Mouse (Mus musculus) G1E (cell line): Measurements from ENCODE around the gene Zfp992. TPM values are rescaled to one million over a fixed set of nuclear protein-coding genes. Genes with fewer than 3 reads are reported as not detected.
"Not testable (repeated sequence)": the region's sequence is repeated elsewhere in the genome, so short reads cannot be mapped to it uniquely, and the experiment has no call there.

ENCODE experiments used
- ATAC-seq: 2 replicates; pipeline ENCODE4 v1.8.0; 2016; ENCODE audit warnings: mild to moderate bottlenecking; ENCODE audit not compliant: insufficient number of reproducible peaks, poor library complexity, low FRiP score, severe bottlenecking; ENCODE audit errors: extremely low read depth
- DNase-seq: peaks from one replicate; pipeline ENCODE4 v3.0.0; 2012; ENCODE audit warnings: low spot score
- H3K27me3 ChIP-seq: 2 replicates; pipeline ENCODE4 v1.6.1; 2012; ENCODE audit warnings: mild to moderate bottlenecking, low read length, inconsistent platforms; ENCODE audit not compliant: insufficient read depth
- H3K36me3 ChIP-seq: replicated peaks from 2 replicates; pipeline ENCODE3; 2012; ENCODE audit warnings: mild to moderate bottlenecking, inconsistent platforms
- H3K4me1 ChIP-seq: 2 replicates; pipeline ENCODE4 v1.6.1; 2012; ENCODE audit warnings: low read depth, low read length, inconsistent platforms, mixed read lengths; ENCODE audit not compliant: insufficient read depth
- H3K4me3 ChIP-seq: 2 replicates; pipeline ENCODE4 v1.5.1; 2012; ENCODE audit warnings: low read depth, mild to moderate bottlenecking, inconsistent platforms, low read length, moderate library complexity, mixed read lengths
- H3K9me3 ChIP-seq: replicated peaks from 2 replicates; pipeline ENCODE4 v1.6.1; 2012; ENCODE audit warnings: inconsistent platforms
- CTCF ChIP-seq: IDR thresholded peaks from 2 replicates; pipeline ENCODE4 v1.5.1; 2012; ENCODE audit warnings: low read depth, low read length, inconsistent platforms, mixed read lengths
- GATA1 ChIP-seq: IDR thresholded peaks from 2 replicates; pipeline ENCODE4 v1.6.1; 2012; ENCODE audit warnings: borderline replicate concordance, low read length, inconsistent platforms, mixed read lengths
- GATA2 ChIP-seq: IDR thresholded peaks from 2 replicates; pipeline ENCODE4 v1.6.1; 2012; ENCODE audit warnings: low read depth, low read length, inconsistent platforms, borderline replicate concordance
- POLR2AphosphoS5 ChIP-seq: IDR thresholded peaks from 2 replicates; pipeline ENCODE4 v1.6.1; 2012; ENCODE audit warnings: low read depth, low read length, inconsistent platforms; ENCODE audit not compliant: insufficient replicate concordance
- TAL1 ChIP-seq: conservative IDR thresholded peaks from 2 replicates; pipeline ENCODE4 v1.6.1; 2012; ENCODE audit warnings: low read depth, low read length, inconsistent platforms, mixed read lengths
- polyA plus RNA-seq: library from polyadenylated mRNA; stranded (reverse); fragments of >175 nt; gene quantifications from 2 replicates; pipeline ENCODE4 v1.2.3, GENCODE M21; 2012
- total RNA-seq, 2 experiments: library from RNA; stranded (forward) in 1 of 2; stranded (reverse) in 1 of 2; fragments of 200-1000 nt in 1 of 2; fragments of >200 nt in 1 of 2; fragmentation: Nextera tagmentation in 1 of 2; gene quantifications; 2 replicates each; pipeline ENCODE4 v1.2.3; 2014 to 2017

Zfp992 gene
- total and polyA plus RNA-seq, 3 experiments = 0.53 to 11.9 (median 5.3) TPM

- H3K36me3 ChIP-seq, DNase-seq, H3K27me3 ChIP-seq, H3K4me1 ChIP-seq, H3K4me3 ChIP-seq, H3K9me3 ChIP-seq, ATAC-seq: not testable (repeated sequence)
Measured at GRCm38 (mm10) chr4:146509029-146509428, 60.2 kb downstream of the Zfp992 start.

GRCm38 (mm10) chr4:146511871-146512270 is 63.0 kb downstream of the Zfp992 start:
- not testable (repeated sequence) for H3K4me3 ChIP-seq

GRCm38 (mm10) chr4:146516474-146516873 is 67.7 kb downstream of the Zfp992 start:
- TF ChIP-seq GATA2 (no peak), GATA1 (no peak), POLR2AphosphoS5 (no peak), TAL1 (no peak), CTCF (no peak)
- no peaks in the 10 kb centered on the region for H3K27me3 ChIP-seq
- H3K4me1 ChIP-seq = no peaks in the 10 kb centered on the region
- ATAC-seq = no peak
- H3K36me3 ChIP-seq = no peaks in the 10 kb centered on the region
- no peak overlapping the region for H3K4me3 ChIP-seq
- no peak for DNase-seq
- peaks cover 17% of the 10 kb centered on the region for H3K9me3 ChIP-seq

More at GRCm38 (mm10) chr4:146511871-146512270, 63.0 kb downstream of the Zfp992 start:
- H3K36me3 ChIP-seq, ATAC-seq, H3K9me3 ChIP-seq, DNase-seq, H3K4me1 ChIP-seq, H3K27me3 ChIP-seq: not testable (repeated sequence)

- ATAC-seq, DNase-seq, H3K27me3 ChIP-seq, H3K36me3 ChIP-seq, H3K4me3 ChIP-seq, H3K4me1 ChIP-seq: not testable (repeated sequence)
- peaks cover 18% of the 10 kb centered on the region for H3K9me3 ChIP-seq
Measured at GRCm38 (mm10) chr4:146517150-146517549, 68.3 kb downstream of the Zfp992 start.

Other genes starting within 250 kb of the Zfp992 start
- 1.5 TPM in 1 of 2 replicates, not detected in the other for gene Zfp981, start 53.0 kb downstream of the Zfp992 start, total RNA-seq (2014; fragmentation: Nextera tagmentation)
- 0.23 and 0.33 TPM in 2 replicates for gene Zfp981, start 53.0 kb downstream of the Zfp992 start, total RNA-seq (2017)
- not detected in 2 replicates for gene Zfp981, start 53.0 kb downstream of the Zfp992 start, polyA plus RNA-seq
- gene Zfp993, start 161.9 kb downstream of the Zfp992 start, total RNA-seq (2014; fragmentation: Nextera tagmentation) = 11.1 and 28.9 TPM in 2 replicates
- gene Zfp993, start 161.9 kb downstream of the Zfp992 start, total RNA-seq (2017) = 10.1 and 11.0 TPM in 2 replicates
- gene Zfp993, start 161.9 kb downstream of the Zfp992 start, polyA plus RNA-seq = not detected in 2 replicates